Comparison of ENCODE assay signal across 10 mouse cellular contexts in the genomic region with DNA sequence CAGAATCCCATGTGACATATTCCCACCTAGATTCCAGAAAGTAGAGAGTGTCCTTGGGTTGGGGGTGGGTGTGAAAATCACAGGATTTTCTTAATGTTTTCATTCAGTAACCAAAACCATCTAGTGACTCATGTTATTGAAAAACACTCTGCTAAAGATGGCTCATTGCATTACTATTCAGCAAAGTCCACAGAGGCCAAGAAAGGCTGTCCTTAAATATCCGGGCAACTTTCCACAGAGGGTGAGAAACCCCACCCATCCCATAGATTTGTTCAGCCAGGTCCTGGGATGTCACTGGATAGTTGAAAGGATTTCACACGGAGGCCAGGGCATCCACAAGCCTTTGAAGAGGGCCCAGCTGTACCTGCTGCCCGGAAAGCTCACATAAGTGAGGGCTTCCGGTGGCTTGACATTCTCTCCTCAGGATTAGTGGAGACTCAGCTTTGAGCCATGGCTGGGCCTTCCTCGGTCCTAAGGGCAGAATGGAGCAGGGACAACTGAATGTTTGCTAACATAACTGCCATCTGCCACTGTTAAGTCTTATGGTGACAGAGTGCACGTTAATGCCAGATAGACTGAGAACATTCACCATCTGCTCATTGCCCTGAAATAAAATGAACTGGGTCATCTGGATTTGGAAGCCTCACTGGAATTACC.
DNase-seq lines count a peak whose midpoint lies in the region; ATAC-seq and TF ChIP-seq lines count a peak whose summit lies in the region.
"Had no signal": no experiment of that assay in that cellular context is flagged by ENCODE, and none has a peak within 500 bp of the region (broad histone marks: within the 10 kb centered on the region; RNA-seq: fewer than 3 reads in every experiment).

No protein-coding gene starts in this region.

- no peaks in the 10 kb centered on the region for H3K9me3 ChIP-seq in midbrain, embryonic 11.5 days (ENCODE audit: control insufficient read depth, low read length)
- H3K9me3 ChIP-seq in midbrain, embryonic 10.5 days (replicated peaks), result no peaks in the 10 kb centered on the region

- no peak for DNase-seq in midbrain, embryonic 11.5 days (ENCODE audit: low spot score, missing footprints)
- no peak for DNase-seq in midbrain, embryonic 10.5 days (ENCODE audit: low spot score)
- DNase-seq in cerebellum, adult 2 months, result peak; percentile 84 to 93
- DNase-seq in gastrocnemius, postnatal 14 days, result peak; percentile 43
- peak; percentile 85 for DNase-seq in retina, postnatal 1 day
- no peak for DNase-seq in kidney, postnatal 25 days
- DNase-seq in kidney, adult 9 months, result no peak
- DNase-seq: kidney, postnatal 10 days; right cerebral cortex, postnatal 25 days had no signal

- H3K4me3 ChIP-seq in midbrain, embryonic 11.5 days (ENCODE audit: low read depth, low read length), result no peak overlapping the region
- H3K4me3 ChIP-seq in midbrain, embryonic 10.5 days, result no peak overlapping the region
- H3K4me3 ChIP-seq in cerebellum, adult 2 months (replicated peaks; ENCODE audit: insufficient read depth, low read depth, low read length), result no peak overlapping the region

- 68% methylated on average over 6 of the region's 6 CpGs for WGBS in midbrain, embryonic 11.5 days
- WGBS in midbrain, embryonic 10.5 days, result 73% methylated on average over 6 of the region's 6 CpGs
- WGBS in cerebellum, adult 2 months, result 6% methylated on average over 6 of the region's 6 CpGs

- H3K4me1 ChIP-seq in midbrain, embryonic 11.5 days (ENCODE audit: control insufficient read depth, insufficient read depth, low read length), result no peaks in the 10 kb centered on the region
- H3K4me1 ChIP-seq in midbrain, embryonic 10.5 days, result no peaks in the 10 kb centered on the region
- H3K4me1 ChIP-seq in cerebellum, adult 2 months (ENCODE audit: control insufficient read depth, insufficient read depth, low read length), result peaks cover 10% of the 10 kb centered on the region

- no peak for TF ChIP-seq POLR2A in cerebellum, adult 2 months (IDR thresholded peaks at IDR 0.05; ENCODE audit: borderline replicate concordance, insufficient read depth, low read length)

- H3K27me3 ChIP-seq in midbrain, embryonic 11.5 days (ENCODE audit: control insufficient read depth, insufficient read depth, low read length), result no peaks in the 10 kb centered on the region
- no peaks in the 10 kb centered on the region for H3K27me3 ChIP-seq in midbrain, embryonic 10.5 days (ENCODE audit: low read depth, poor library complexity, severe bottlenecking)
- H3K27me3 ChIP-seq in cerebellum, adult 2 months (ENCODE audit: control insufficient read depth, insufficient read depth, low read length), result no peaks in the 10 kb centered on the region

- H3K4me2 ChIP-seq in midbrain, embryonic 11.5 days, result no peak overlapping the region

- intact Hi-C loops in gastrocnemius, postnatal 14 days (cut with DNase I; ENCODE audit: low total_unique reads), result no loop called here

- H3K36me3 ChIP-seq in midbrain, embryonic 11.5 days (ENCODE audit: control insufficient read depth, insufficient read depth, low read length), result no peaks in the 10 kb centered on the region
- no peaks in the 10 kb centered on the region for H3K36me3 ChIP-seq in midbrain, embryonic 10.5 days

- ATAC-seq in midbrain, embryonic 11.5 days (ENCODE audit: low FRiP score), result peak; percentile 38; the same call in 1 of the 2 replicates
- ATAC-seq: midbrain, embryonic 16.5 days had no signal

- H3K27ac ChIP-seq in midbrain, embryonic 11.5 days (ENCODE audit: low read depth, low read length), result no peak overlapping the region
- no peak overlapping the region for H3K27ac ChIP-seq in midbrain, embryonic 10.5 days (replicated peaks)
- H3K27ac ChIP-seq in cerebellum, adult 2 months (ENCODE audit: insufficient read depth, low read length), result peak overlapping the region; percentile 57

- no peak overlapping the region for H3K9ac ChIP-seq in midbrain, embryonic 11.5 days (ENCODE audit: low read length)

- no peak for TF ChIP-seq CTCF in cerebellum, adult 2 months (IDR thresholded peaks at IDR 0.05; ENCODE audit: borderline replicate concordance, insufficient read depth, low read depth, low read length)

Comparison
In these comparisons a context has a peak if more than half of its experiments do, and no peak if none do; other contexts are left out.
1. DNase-seq: peak in cerebellum, adult 2 months (2 of 2), gastrocnemius, postnatal 14 days (single experiment) and retina, postnatal 1 day (single experiment); none in midbrain, embryonic 11.5 days (single experiment), midbrain, embryonic 10.5 days (single experiment), kidney, postnatal 25 days (0 of 2) and kidney, adult 9 months (single experiment).